Mouse (Mus musculus) forebrain, embryonic 14.5 days (tissue): Measurements from ENCODE around the gene Htr5a. TPM values are rescaled to one million over a fixed set of nuclear protein-coding genes. Genes with fewer than 3 reads are reported as not detected.

Experiments
- ATAC-seq: fragments of 200-750 bp; cut with Nextera tagmentation; 2 replicates; pipeline ENCODE4 v1.8.0; 2017; ENCODE audit warnings: mild to moderate bottlenecking, moderate library complexity
- DNase-seq: peaks from one replicate; pipeline ENCODE4 v3.0.0-alpha.2; 2015; ENCODE audit warnings: low spot score
- H3K27ac ChIP-seq: fragments of 300-500 bp; sonication (generic); 2 replicates; pipeline ENCODE4 v1.5.1; 2014; ENCODE audit warnings: low read depth, mild to moderate bottlenecking, control low read depth, low read length, moderate library complexity
- H3K27me3 ChIP-seq: fragments of 300-500 bp; sonication (generic); replicated peaks from 2 replicates; pipeline ENCODE4 v1.6.1; 2014; ENCODE audit warnings: low read length, control low read depth, mixed read lengths; ENCODE audit not compliant: control insufficient read depth, insufficient read depth
- H3K36me3 ChIP-seq: fragments of 300-500 bp; sonication (generic); 2 replicates; pipeline ENCODE4 v1.6.1; 2014; ENCODE audit warnings: low read length, control low read depth; ENCODE audit not compliant: control insufficient read depth, insufficient read depth
- H3K4me1 ChIP-seq: fragments of 300-500 bp; sonication (generic); 2 replicates; pipeline ENCODE4 v1.6.1; 2014; ENCODE audit warnings: antibody characterized with exemption, low read length, control low read depth; ENCODE audit not compliant: control insufficient read depth, insufficient read depth
- H3K4me2 ChIP-seq: fragments of 300-500 bp; sonication (generic); 2 replicates; pipeline ENCODE4 v1.6.1; 2014; ENCODE audit warnings: mild to moderate bottlenecking, control low read depth, low read length
- H3K4me3 ChIP-seq: fragments of 300-500 bp; sonication (generic); 2 replicates; pipeline ENCODE4 v1.5.1; 2014; ENCODE audit warnings: low read depth, low read length, control low read depth
- H3K9ac ChIP-seq: fragments of 300-500 bp; sonication (generic); 2 replicates; pipeline ENCODE4 v1.6.1; 2014; ENCODE audit warnings: mild to moderate bottlenecking, low read length, control low read depth, moderate library complexity
- H3K9me3 ChIP-seq: fragments of 300-500 bp; sonication (generic); replicated peaks from 2 replicates; pipeline ENCODE4 v1.6.1; 2016; ENCODE audit warnings: low read length, control low read depth, mixed read lengths; ENCODE audit not compliant: control insufficient read depth
- WGBS: fragments of 180-500 bp; shearing (Covaris S2); extraction: QIAGEN DNeasy Blood & Tissue Kit; methylation state at CpG from one replicate; pipeline ENCODE4 v1.1.7; 2014; 5-methylcytosine and 5-hydroxymethylcytosine counted together
- polyA plus RNA-seq: library from polyadenylated mRNA; unstranded; fragments of >200 nt; fragmentation: Nextera tagmentation; extraction: Ambion mirVana; gene quantifications from 2 replicates; pipeline ENCODE4 v1.2.1, GENCODE M21; 2014

Gene Htr5a
- polyA plus RNA-seq, 1 experiment from 2014 or later = 0.71 TPM

DNA sequence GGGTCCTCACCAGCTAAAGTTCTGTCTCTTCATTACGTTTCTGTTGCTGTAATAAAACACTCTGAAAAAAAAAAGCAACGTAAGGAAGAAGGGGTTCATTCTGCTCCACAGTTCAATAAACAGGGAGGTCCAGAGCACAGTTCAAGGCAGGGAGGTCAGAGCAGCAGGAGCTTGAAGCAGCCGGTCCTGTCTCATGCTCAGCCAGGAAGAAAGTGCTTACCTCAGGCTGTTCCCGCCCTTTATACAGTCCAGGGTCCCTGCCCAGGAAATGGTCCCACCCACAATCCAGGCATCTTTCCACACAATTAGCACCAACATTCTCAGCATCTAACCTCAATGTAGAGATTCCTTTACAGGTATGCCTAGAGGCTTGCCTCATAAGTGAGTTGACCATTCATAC is 3.9 kb upstream of the Htr5a start:
- DNase-seq = no peak
- no peaks in the 10 kb centered on the region for H3K9me3 ChIP-seq
- H3K4me3 ChIP-seq = no peak overlapping the region
- ATAC-seq = no peak
- WGBS = 61% methylated on average over 4 of the region's 4 CpGs
- no peaks in the 10 kb centered on the region; the same call in 1 of the 2 replicates for H3K4me1 ChIP-seq
- no peak overlapping the region for H3K4me2 ChIP-seq
- H3K27me3 ChIP-seq = 0 out of 2 replicates have a peak, but pooled peaks cover 4% of the 10 kb centered on the region
- no peak overlapping the region for H3K9ac ChIP-seq
- no peak overlapping the region for H3K27ac ChIP-seq
- no peaks in the 10 kb centered on the region for H3K36me3 ChIP-seq

DNA sequence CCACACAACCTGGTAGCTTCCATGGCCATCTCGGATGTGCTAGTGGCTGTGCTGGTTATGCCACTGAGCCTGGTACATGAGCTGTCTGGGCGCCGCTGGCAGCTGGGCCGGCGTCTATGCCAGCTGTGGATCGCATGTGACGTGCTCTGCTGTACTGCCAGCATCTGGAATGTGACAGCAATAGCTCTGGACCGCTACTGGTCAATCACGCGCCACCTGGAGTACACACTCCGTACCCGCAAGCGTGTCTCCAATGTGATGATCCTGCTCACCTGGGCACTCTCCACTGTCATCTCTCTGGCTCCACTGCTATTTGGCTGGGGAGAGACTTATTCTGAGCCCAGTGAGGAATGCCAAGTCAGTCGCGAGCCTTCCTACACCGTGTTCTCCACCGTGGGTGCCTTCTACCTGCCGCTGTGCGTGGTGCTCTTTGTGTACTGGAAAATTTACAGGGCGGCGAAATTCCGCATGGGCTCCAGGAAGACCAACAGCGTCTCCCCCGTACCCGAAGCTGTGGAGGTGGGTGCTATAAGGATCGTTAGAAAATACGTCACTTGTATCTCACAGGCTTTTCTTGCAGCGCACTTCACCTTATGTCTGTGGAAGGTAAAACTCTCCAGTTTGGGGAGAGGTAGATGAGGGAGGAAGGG is 847 bp downstream of the Htr5a start:
- DNase-seq = peak; percentile 7
- 0 out of 2 replicates have a peak, but pooled peaks cover 4% of the 10 kb centered on the region for H3K27me3 ChIP-seq
- H3K4me3 ChIP-seq = 0 out of 2 replicates have a peak overlapping the region, but pooled peaks have one; percentile 1
- H3K4me2 ChIP-seq = peak overlapping the region; percentile 62; the same call in 1 of the 2 replicates
- H3K36me3 ChIP-seq = no peaks in the 10 kb centered on the region
- H3K27ac ChIP-seq = no peak overlapping the region
- no peak overlapping the region; the same call in 1 of the 2 replicates for H3K9ac ChIP-seq
- H3K9me3 ChIP-seq = no peaks in the 10 kb centered on the region
- WGBS = 67% methylated on average over 28 of the region's 28 CpGs
- H3K4me1 ChIP-seq = no peaks in the 10 kb centered on the region; the same call in 1 of the 2 replicates
- 0 out of 2 replicates have a peak, but pooled peaks have one; percentile 28 for ATAC-seq

DNA sequence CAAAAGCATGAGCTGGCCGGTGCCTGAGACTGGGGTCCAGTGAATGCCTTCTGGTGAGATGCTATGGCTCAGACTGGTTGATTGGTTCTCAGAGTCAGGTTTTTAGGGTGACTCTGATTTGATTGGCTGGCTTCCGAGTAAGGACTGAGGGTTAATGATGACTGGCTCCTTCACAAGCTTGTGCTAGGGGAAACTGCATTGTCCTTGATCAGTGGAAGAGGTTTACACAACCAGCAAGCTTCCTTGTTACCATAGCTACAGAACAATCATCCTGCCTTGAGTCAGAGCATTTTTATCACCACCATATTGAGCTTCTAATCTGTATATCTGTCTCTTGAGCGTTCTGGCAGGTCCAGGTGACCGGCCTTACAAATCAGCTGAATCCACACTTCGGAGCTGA is 5.0 kb downstream of the Htr5a start:
- no peak overlapping the region for H3K9ac ChIP-seq
- H3K27ac ChIP-seq = no peak overlapping the region
- H3K9me3 ChIP-seq = no peaks in the 10 kb centered on the region
- no peak overlapping the region for H3K4me3 ChIP-seq
- DNase-seq = peak; percentile 44
- ATAC-seq = peak; percentile 32; the same call in 1 of the 2 replicates
- H3K4me2 ChIP-seq = no peak overlapping the region
- WGBS = 62% methylated on average over 5 of the region's 5 CpGs
- H3K36me3 ChIP-seq = no peaks in the 10 kb centered on the region
- H3K4me1 ChIP-seq = no peaks in the 10 kb centered on the region; the same call in 1 of the 2 replicates
- H3K27me3 ChIP-seq = 0 out of 2 replicates have a peak, but pooled peaks cover 3% of the 10 kb centered on the region

DNA sequence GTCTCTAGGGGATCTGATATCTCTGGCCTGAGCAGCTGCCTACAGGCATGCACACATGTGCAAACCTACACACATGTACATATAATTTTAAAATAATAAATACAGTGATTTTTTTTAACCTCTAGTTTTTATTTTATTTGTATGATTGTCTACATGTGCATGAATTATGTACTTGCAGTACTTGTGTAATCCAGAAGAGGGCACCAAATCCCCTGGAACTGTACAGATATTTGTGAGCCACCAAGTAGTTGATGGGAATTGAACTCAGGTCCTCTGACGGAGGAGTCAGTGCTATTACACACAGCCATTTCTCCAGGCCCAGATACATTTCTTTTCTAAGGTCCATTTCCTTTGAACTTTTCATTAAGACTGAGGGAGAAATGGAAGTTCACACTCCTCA is 12.3 kb downstream of the Htr5a start:
- Histone ChIP-seq H3K4me1 (no peaks in the 10 kb centered on the region), H3K27me3 (no peaks in the 10 kb centered on the region), H3K4me2 (no peak overlapping the region), H3K27ac (no peak overlapping the region), H3K4me3 (no peak overlapping the region), H3K36me3 (no peaks in the 10 kb centered on the region), H3K9ac (no peak overlapping the region), H3K9me3 (no peaks in the 10 kb centered on the region)
- ATAC-seq (no peak), DNase-seq (no peak)
- 59% methylated on average over 1 of the region's 1 CpGs for WGBS

DNA sequence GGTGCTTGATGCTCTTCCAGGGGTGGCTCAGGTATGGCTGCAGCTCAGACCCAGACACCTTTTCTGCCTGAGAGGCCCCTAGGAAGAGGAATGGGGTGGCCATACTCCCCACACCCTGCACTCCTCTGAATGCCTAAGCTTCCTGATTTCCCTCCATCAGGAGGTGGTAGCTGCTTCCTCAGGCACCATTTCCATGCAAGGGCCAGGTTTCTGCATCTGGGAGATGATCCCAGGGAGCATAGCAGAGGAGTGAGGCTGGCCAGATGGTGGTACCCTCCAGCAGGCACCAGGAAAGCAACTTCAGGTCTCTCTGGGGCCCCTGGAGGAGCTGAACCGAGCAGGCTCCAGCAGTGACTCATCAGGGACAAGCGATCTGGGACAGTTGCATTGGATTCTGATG is 13.8 kb downstream of the Htr5a start:
- no peak for DNase-seq
- no peaks in the 10 kb centered on the region for H3K4me1 ChIP-seq
- no peaks in the 10 kb centered on the region for H3K36me3 ChIP-seq
- no peaks in the 10 kb centered on the region for H3K27me3 ChIP-seq
- no peak overlapping the region for H3K9ac ChIP-seq
- no peak overlapping the region for H3K4me3 ChIP-seq
- H3K4me2 ChIP-seq = no peak overlapping the region
- WGBS = 87% methylated on average over 2 of the region's 2 CpGs
- no peak for ATAC-seq
- H3K9me3 ChIP-seq = no peaks in the 10 kb centered on the region
- no peak overlapping the region for H3K27ac ChIP-seq

DNA sequence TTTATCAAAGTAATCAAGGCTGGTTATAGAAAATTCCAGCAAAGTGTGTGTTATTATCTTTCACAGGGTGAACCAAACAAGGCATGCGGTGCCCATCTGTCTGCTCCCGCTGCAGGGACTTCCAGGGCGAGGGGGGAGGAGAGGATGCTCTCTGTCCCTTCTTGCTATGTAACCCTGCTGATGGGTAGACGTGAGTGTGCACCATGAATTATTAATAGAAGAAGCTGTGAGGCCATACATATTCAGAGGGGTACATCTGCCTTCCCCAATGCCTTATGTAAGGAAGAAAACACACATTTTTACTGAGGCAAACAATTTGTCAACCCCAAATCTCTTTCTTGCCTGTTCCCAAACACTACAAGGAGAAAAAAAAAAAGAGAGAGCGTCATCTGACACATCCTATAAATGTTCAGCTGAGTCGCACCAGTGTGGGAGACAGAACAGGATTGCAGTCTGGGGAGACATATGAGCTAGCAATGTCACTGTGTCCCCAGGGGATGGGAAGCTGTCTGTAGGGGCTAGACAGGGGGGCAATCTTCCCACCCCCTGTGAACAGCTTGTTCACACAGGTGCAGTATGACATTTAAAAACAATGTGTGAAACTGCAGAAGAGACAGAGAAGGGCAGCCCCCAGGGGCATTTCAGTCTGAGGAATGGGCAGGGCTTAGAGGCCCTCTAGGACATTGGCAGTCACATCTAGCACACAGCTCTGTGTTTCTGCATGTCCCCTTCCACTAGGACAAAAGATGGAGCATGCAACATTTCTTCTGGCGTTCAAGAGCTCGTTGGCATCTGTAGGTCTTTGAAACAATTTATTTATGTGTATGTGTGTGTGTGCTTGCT is 31.5 kb downstream of the Htr5a start:
- peak overlapping the region; percentile 49 for H3K27ac ChIP-seq
- H3K4me2 ChIP-seq = no peak overlapping the region
- H3K9me3 ChIP-seq = no peaks in the 10 kb centered on the region
- no peaks in the 10 kb centered on the region for H3K36me3 ChIP-seq
- WGBS = 55% methylated on average over 8 of the region's 8 CpGs
- no peak overlapping the region for H3K9ac ChIP-seq
- H3K27me3 ChIP-seq = no peaks in the 10 kb centered on the region
- H3K4me3 ChIP-seq = no peak overlapping the region
- ATAC-seq (peak; percentile 92), DNase-seq (peak; percentile 73)
- H3K4me1 ChIP-seq = peaks cover 5% of the 10 kb centered on the region; the same call in 1 of the 2 replicates

DNA sequence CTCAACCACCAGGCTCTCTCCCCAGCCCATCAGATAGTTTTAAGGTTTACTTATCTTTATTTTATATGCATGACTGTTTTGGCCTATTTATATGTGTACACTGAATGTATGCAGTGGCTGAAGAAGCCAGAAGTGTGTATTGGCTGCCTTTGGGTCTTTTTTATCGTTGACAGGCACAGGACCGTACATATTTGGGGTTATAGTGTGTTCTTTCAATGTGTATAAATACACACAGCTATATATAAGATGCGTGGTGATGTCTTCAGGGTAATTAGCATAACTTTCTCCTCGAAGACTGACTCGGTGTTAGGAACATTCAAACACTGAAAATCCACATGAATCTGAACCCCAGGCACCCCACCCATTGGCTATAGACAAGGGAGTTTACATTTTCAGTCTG is 32.3 kb downstream of the Htr5a start:
- Histone ChIP-seq H3K27me3 (no peaks in the 10 kb centered on the region), H3K4me2 (no peak overlapping the region), H3K9ac (no peak overlapping the region), H3K36me3 (no peaks in the 10 kb centered on the region), H3K4me3 (no peak overlapping the region), H3K27ac (no peak overlapping the region; the same call in 1 of the 2 replicates), H3K4me1 (peaks cover 5% of the 10 kb centered on the region; the same call in 1 of the 2 replicates), H3K9me3 (no peaks in the 10 kb centered on the region)
- ATAC-seq (no peak), DNase-seq (no peak)
- 81% methylated on average over 5 of the region's 5 CpGs for WGBS

DNA sequence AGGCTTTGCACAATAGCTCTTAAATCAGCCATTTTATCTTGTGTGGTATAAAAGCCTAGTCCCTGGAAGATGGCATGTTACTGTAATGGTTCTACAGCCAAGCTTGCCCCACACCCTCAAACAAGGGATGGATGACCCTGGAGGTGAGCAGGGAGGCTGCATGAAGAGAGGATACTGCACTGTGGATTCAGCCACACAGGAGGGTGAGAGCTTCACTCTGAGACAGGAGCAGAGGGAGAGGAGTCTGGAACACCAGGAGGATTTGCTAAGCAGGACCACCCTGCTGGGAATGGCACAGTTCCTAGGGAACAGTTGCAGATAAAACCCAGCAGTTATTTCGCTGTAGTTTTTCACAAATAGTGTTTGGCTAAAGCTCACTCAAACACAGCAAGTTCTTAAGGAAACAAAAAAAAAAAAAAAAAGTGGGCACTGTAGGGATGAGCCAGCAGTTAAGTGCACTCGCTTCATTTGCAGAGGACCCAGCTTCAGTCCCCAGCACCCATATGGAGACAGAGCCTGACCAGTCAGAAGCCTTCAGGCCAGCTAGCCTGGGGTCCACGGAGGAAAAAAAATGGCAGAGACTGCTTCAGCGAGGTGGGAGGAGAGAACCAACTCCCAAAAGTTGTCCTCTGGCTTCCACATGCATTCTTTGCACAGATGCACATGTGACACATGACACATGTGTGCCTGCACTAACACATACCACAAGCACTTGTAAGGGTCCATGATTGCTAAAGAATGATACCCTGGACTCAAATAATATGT is 33.6 kb downstream of the Htr5a start:
- ATAC-seq = no peak
- 64% methylated on average over 4 of the region's 4 CpGs for WGBS

More for the DNA sequence above, 33.6 kb downstream of the Htr5a start:
- Histone ChIP-seq H3K36me3 (no peaks in the 10 kb centered on the region), H3K4me2 (no peak overlapping the region), H3K27ac (no peak overlapping the region), H3K27me3 (no peaks in the 10 kb centered on the region), H3K9ac (no peak overlapping the region), H3K4me1 (peaks cover 5% of the 10 kb centered on the region; the same call in 1 of the 2 replicates), H3K4me3 (no peak overlapping the region), H3K9me3 (no peaks in the 10 kb centered on the region)
- no peak for DNase-seq
